Mouse (Mus musculus) CD8-positive naive resting alpha-beta T cell, adult 2 months (primary cell): ENCODE data around the gene Lrsam1.
"Not testable (repeated sequence)": the region's sequence is repeated elsewhere in the genome, so short reads cannot be mapped to it uniquely, and the experiment has no call there.

Source experiments
- DNase-seq, 2 experiments: peaks; one replicate each; pipeline ENCODE4 v3.0.0; 2022; ENCODE audit warnings: low read depth in 2 of 2, low spot score in 2 of 2

The Lrsam1 gene

DNA sequence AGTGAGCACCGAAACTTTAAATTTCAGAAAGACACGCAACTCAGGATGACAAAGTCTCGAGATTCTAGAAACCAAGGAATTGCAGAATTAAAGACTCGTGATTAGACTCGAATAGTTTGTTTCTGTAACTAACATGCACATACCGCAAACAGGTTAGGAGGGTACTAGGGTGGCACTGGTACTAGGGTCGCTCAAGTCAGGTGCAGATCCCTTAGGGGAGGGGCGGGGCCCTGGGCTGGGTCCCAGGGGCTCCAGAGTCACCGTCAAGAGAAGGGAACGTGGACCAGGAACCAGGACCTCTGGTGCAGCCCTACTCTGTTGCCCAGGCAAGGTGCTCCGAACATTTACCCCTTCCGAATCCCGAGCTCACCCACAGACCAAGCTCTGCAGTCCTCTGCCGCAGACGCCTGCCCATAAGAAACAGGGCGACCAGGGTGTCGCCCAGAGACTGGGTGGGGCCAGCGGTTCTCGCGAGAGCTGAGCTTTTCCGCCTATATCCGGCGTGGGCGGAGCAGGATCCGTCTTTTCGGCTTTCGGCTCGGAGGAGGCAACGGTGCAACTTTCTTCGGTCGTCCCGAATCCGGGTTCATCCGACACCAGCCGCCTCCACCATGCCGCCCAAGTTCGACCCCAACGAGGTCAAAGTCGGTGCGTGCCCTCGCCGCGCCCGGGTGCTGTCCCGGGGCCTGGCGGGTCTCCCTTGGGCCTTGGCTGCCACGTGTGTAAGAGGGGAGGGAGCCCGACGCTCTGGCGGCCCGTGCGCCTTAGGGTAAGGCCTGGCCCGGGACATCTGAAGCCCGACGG, at the start of gene Lrsam1, which contains the start of gene Rpl12:
Gene Lrsam1, minus strand, starts transcription at position 423 of the 804 bp plus-strand sequence.
Gene Rpl12, plus strand, starts transcription at position 368 of the 804 bp plus-strand sequence.
- DNase-seq, result peak; percentile 93 to 96

GRCm38 (mm10) chr2:33009055-33009454, 47.6 kb upstream of the Lrsam1 start:
- DNase-seq, result not testable (repeated sequence)

DNA sequence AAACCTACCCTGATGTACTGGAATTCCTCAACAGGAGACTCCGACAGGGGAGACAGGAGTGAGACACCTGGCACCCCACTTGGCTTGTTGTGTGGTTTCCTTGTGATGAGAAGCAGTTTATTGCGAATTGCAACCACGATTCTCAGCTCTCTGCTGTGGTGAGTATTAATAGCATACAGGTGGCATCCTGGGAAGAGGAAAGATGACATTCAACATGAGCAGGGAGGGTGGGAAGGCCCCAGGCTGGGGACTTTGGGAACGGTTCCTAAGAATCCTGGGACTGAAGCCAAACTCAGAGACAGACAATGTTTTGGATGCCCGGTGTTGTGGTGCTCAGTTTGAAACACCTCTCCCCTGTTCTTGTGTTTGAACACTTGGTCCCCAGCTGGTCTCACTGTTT, 43.6 kb upstream of the Lrsam1 start:
- DNase-seq, result no peak

GRCm38 (mm10) chr2:33002144-33002543, 40.7 kb upstream of the Lrsam1 start:
- no peak for DNase-seq

DNA sequence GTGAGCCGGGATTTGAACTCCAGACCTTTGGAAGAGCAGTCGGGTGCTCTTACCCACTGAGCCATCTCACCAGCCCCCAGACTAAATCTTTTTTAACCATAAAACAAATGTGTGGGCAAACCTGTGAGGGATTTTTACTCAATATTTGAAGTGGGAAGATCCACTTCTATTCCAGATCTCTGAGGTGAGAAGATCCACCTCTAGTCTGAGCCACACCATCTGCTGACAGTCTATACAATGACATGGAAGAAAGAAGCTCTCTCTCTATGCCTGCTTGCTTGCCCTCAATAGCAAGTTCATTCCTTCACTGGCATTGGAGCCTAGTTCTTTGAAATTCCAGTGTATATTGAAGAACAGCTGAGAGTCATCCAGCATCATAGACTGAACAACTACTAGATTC, 38.3 kb upstream of the Lrsam1 start:
- DNase-seq, result no peak

GRCm38 (mm10) chr2:32997792-32998191, 36.4 kb upstream of the Lrsam1 start:
- no peak for DNase-seq

GRCm38 (mm10) chr2:32997081-32997480, 35.7 kb upstream of the Lrsam1 start:
- DNase-seq, result no peak

DNA sequence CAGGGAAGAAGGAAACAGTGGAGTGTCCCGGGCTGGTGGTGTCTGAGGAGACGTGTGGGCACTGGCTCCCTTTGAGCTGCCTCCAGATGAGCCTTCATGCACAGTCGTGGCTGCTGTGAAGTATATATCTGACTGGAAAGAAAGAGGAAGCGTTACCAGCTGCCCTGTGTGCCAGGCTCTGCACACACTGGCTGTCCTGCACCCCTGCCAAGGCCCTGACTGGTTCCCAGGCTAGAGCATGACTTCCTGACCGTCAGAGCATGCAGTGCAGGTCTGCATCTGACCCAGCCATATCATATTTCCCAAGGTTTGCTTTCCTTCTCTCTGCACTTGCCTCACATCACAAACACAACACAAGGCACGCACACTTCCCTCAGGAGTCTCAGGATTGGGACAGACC, 30.7 kb upstream of the Lrsam1 start:
- no peak for DNase-seq

- peak in 1 of 2 experiments; percentile 18 for DNase-seq
Measured at GRCm38 (mm10) chr2:32990167-32990832, 28.9 kb upstream of the Lrsam1 start.

GRCm38 (mm10) chr2:32989376-32989775, 28.0 kb upstream of the Lrsam1 start:
- DNase-seq, result no peak

- no peak for DNase-seq
Measured at GRCm38 (mm10) chr2:32985844-32986243, 24.4 kb upstream of the Lrsam1 start.

DNA sequence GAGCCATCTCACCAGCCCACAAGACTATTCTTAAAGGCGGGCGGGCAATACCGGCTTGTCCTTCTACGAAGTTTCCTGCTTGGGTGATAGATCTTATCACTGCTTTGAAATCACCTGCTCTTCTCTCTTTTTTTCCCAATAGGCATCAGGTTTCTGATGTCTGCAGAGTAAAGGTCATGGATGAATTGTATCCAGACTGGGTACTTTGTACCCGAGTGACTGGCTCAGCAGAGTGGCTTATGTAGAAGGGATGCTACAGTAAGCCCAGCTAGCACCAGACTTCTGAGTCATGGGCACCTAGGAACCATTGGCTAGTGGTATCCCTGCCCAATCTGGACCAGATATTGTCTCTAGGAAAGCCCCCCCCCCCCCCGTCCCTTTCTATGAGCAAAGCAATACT, 22.2 kb upstream of the Lrsam1 start:
- DNase-seq, result no peak

GRCm38 (mm10) chr2:32982700-32983099, 21.3 kb upstream of the Lrsam1 start:
- no peak for DNase-seq

DNA sequence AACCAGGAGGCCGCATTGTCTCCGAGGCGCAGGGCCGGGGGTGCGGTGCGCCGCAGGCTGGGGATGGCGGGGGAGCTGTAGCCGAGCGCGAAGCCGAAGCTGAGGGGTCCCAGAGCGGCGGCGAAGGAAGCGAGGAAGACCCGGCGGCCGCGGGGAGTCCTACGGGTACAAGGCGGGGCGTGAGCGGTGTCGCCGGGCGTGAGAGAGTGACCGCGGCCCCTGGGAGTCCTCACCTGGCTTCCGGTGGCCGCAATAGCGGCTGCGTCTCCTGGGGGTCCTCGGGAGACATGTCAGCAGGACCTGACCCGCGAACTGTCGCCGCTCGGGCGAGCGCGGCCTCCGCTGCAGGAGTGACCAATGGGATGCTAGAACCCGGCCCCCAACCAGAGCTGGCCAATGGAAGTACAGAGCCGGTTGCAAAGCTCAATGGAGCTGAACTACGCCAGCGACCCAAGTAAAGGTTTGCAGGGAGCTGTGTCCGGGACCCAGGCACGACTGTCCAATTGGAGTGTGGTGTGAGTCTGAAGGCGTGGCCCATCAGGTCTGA, 20.4 kb upstream of the Lrsam1 start, which contains the start of gene Slc2a8:
Gene Slc2a8, minus strand, starts transcription at position 359 of the 547 bp plus-strand sequence.
- DNase-seq, result peak; percentile 63 to 66

- DNase-seq, result no peak
Measured at GRCm38 (mm10) chr2:32981281-32981680, 19.9 kb upstream of the Lrsam1 start.

DNA sequence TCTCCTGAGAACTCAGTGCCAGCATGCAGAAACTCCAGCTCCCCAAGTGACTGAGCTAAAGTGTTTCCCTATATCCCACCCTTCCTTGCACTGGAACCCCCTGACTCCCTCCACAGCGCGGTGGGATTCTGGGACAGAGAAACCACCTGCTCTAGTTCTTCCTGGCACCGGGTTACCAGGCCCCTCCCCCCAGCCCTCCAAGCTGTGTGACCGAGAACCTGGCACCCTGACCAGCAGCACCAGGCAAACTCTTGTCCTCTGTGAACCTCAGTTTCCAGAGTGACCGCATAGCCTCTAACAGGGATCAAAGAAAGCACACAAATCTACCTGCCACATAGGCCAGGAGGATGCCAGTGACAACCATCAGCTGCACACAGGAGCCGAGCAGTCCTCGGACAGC, 18.3 kb upstream of the Lrsam1 start:
- DNase-seq, result no peak

- no peak for DNase-seq
Measured at GRCm38 (mm10) chr2:32978675-32979074, 17.3 kb upstream of the Lrsam1 start.

- DNase-seq, result no peak
Measured at GRCm38 (mm10) chr2:32977114-32977513, 15.7 kb upstream of the Lrsam1 start.

DNA sequence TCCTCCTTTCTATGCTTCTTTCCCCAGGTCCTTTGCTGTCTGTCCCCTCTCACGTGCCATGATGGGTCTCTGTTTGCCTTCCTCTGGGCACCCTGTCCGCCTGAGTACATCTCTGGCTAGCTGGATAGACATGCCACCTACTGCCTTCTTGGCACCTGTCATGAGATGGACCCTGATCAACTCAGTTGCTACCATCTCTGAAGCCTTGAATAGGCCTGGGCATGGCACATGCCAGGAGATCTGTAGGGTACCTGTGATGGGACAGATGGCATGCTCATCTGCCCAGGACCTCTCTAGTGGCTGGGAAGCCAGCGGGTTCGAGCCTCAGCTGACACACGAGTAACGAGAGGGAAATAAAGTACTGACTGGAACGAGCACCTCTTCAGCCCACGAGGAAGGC, 12.8 kb upstream of the Lrsam1 start:
- DNase-seq, result no peak

GRCm38 (mm10) chr2:32971235-32971634, 9.8 kb upstream of the Lrsam1 start:
- no peak for DNase-seq

GRCm38 (mm10) chr2:32969326-32969725, 7.9 kb upstream of the Lrsam1 start:
- DNase-seq, result no peak

DNA sequence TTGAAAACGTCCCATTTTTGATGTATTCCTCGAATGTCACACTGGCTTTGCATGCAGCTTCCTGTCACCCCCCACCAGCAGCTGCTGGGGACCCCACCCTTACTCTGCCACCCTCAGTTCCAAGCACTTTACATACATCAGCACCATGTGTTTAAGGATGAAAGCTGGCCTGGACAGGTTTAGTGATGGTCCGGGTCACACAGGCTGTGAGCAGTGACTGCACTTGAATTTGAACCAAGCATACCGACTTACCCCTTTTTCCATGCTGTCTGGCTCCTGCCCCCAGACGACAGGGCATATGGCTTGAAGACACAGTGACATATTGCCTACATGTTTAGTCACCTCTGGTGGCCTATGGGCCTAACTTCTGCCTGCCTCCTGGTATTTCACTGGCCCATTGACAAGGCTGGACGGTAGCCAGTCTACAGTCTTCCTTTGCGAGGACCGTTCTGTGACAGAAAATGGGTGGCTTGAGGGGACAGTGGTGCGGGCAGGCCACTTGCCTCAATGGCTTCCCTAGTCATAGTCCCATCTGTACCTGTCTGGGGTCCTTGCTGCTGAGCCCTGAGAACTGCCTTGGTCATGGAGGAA, 6.7 kb upstream of the Lrsam1 start:
- no peak for DNase-seq
